Mouse (Mus musculus) limb, embryonic 13.5 days (tissue): Measurements from ENCODE around the gene Gm11634. TPM values are rescaled to one million over a fixed set of nuclear protein-coding genes. Genes with fewer than 3 reads are reported as not detected.

Experiments used
- ATAC-seq: fragments of 200-750 bp; cut with Nextera tagmentation; 2 replicates; pipeline ENCODE4 v1.8.0; 2017; ENCODE audit warnings: low read depth, moderate number of reproducible peaks, moderate TSS enrichment; ENCODE audit not compliant: low FRiP score
- H3K27ac ChIP-seq: fragments of 300-500 bp; sonication (generic); 2 replicates; pipeline ENCODE4 v1.5.1; 2015; ENCODE audit warnings: inconsistent platforms, mild to moderate bottlenecking, moderate library complexity
- H3K27me3 ChIP-seq: fragments of 300-500 bp; sonication (generic); 2 replicates; pipeline ENCODE4 v1.6.1; 2015; ENCODE audit warnings: mild to moderate bottlenecking, inconsistent platforms
- H3K36me3 ChIP-seq: fragments of 300-500 bp; sonication (generic); 2 replicates; pipeline ENCODE4 v1.6.1; 2015; ENCODE audit warnings: inconsistent platforms, mild to moderate bottlenecking, moderate library complexity
- H3K4me1 ChIP-seq: fragments of 300-500 bp; sonication (generic); 2 replicates; pipeline ENCODE4 v1.6.1; 2015; ENCODE audit warnings: inconsistent platforms
- H3K4me2 ChIP-seq: fragments of 300-500 bp; sonication (generic); replicated peaks from 2 replicates; pipeline ENCODE4 v1.6.1; 2015; ENCODE audit warnings: inconsistent platforms, mild to moderate bottlenecking, moderate library complexity
- H3K4me3 ChIP-seq: fragments of 300-500 bp; sonication (generic); 2 replicates; pipeline ENCODE4 v1.5.1; 2015; ENCODE audit warnings: moderate library complexity, mild to moderate bottlenecking, inconsistent platforms
- H3K9ac ChIP-seq: fragments of 300-500 bp; sonication (generic); 2 replicates; pipeline ENCODE4 v1.6.1; 2015; ENCODE audit warnings: mild to moderate bottlenecking, inconsistent platforms
- H3K9me3 ChIP-seq: fragments of 300-500 bp; sonication (generic); 2 replicates; pipeline ENCODE4 v1.6.1; 2016; ENCODE audit warnings: inconsistent platforms
- WGBS: fragments of 180-500 bp; shearing (Covaris S2); methylation state at CpG from one replicate; pipeline ENCODE4 v1.1.7; 2015; 5-methylcytosine and 5-hydroxymethylcytosine counted together
- polyA plus RNA-seq: library from polyadenylated mRNA; unstranded; fragments of >200 nt; fragmentation: Nextera tagmentation; extraction: Ambion mirVana; gene quantifications from 2 replicates; pipeline ENCODE4 v1.2.1, GENCODE M21; 2015

The Gm11634 gene
- polyA plus RNA-seq, 1 experiment from 2014 or later: not detected

DNA sequence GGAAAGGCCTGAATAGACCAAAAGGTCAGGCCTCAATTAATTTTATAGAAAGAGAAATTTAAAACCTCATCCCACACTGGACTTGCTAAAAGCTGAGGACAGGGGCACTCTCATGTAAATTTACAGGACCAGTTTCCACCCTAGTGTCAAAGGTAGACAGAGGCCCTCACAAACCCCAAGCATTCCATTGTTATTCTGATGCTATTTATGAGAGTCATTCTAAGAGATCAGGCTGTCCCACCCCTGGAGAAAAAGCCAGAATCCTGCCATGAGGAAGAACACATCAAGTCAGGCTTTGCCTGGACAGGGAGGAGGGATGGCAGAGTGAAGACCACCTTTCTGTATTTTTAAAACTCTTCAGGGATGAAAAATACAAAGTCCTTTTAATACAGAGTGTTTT is 50.5 kb downstream of the Gm11634 start:
- H3K27me3 ChIP-seq: no peaks in the 10 kb centered on the region
- peaks cover 12% of the 10 kb centered on the region for H3K4me1 ChIP-seq
- no peak overlapping the region for H3K4me3 ChIP-seq
- ATAC-seq: no peak
- H3K9ac ChIP-seq: no peak overlapping the region
- H3K27ac ChIP-seq: no peak overlapping the region
- H3K9me3 ChIP-seq: no peaks in the 10 kb centered on the region
- no peak overlapping the region for H3K4me2 ChIP-seq
- H3K36me3 ChIP-seq: peaks cover 15% of the 10 kb centered on the region

DNA sequence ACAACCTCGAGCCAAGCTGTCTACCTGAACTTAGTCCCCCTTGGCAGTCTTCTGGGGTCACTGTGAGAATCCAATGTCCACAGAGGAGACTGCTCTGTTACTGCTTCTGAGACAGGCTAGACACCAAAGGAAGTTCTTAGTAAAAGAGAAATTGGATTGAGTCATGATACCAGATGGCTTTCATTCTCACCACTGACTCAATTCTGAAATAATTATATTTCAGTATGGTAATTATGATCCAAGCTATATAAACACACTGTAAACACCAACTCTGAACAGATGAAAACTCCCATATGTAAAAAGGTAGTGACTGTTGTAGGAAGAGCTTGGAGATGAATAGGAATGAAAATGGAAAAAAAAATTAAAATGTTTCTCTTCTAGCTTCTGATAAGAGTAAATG is 54.9 kb downstream of the Gm11634 start:
- Histone ChIP-seq H3K4me2 (no peak overlapping the region), H3K9me3 (no peaks in the 10 kb centered on the region), H3K4me1 (no peaks in the 10 kb centered on the region), H3K36me3 (peaks cover 28% of the 10 kb centered on the region), H3K27me3 (no peaks in the 10 kb centered on the region), H3K27ac (no peak overlapping the region), H3K9ac (no peak overlapping the region), H3K4me3 (no peak overlapping the region)
- no peak for ATAC-seq
- WGBS: 68% methylated on average over 1 of the region's 1 CpGs

Other genes starting within 250 kb of the Gm11634 start
- not detected in 2 replicates for gene G6pc, start 231.7 kb downstream of the Gm11634 start, polyA plus RNA-seq
- gene Aarsd1, start 181.6 kb downstream of the Gm11634 start, polyA plus RNA-seq: 79.5 and 84.5 TPM in 2 replicates
- gene Gm27029, start 174.5 kb downstream of the Gm11634 start, polyA plus RNA-seq: 11.5 and 12.6 TPM in 2 replicates
- 19.3 and 21.3 TPM in 2 replicates for gene Rundc1, start 174.2 kb downstream of the Gm11634 start, polyA plus RNA-seq
- gene Ptges3l, start 173.9 kb downstream of the Gm11634 start, polyA plus RNA-seq: 15.3 and 15.7 TPM in 2 replicates
- gene Rpl27, start 157.0 kb downstream of the Gm11634 start, polyA plus RNA-seq: 328 and 347 TPM in 2 replicates
- gene Ifi35, start 150.8 kb downstream of the Gm11634 start, polyA plus RNA-seq: 8.3 and 9.5 TPM in 2 replicates
- 10.0 and 12.0 TPM in 2 replicates for gene Rnd2, start 134.3 kb downstream of the Gm11634 start, polyA plus RNA-seq
- gene Vat1, start 133.0 kb downstream of the Gm11634 start, polyA plus RNA-seq: 35.7 and 39.7 TPM in 2 replicates
- gene Brca1, start 47.3 kb downstream of the Gm11634 start, polyA plus RNA-seq: 12.1 and 13.6 TPM in 2 replicates
- 70.9 and 78.1 TPM in 2 replicates for gene Nbr1, start 47.1 kb downstream of the Gm11634 start, polyA plus RNA-seq
- 3.2 and 3.6 TPM in 2 replicates for gene Tmem106a, start 17.0 kb downstream of the Gm11634 start, polyA plus RNA-seq
- gene Rdm1, start 27.9 kb upstream of the Gm11634 start, polyA plus RNA-seq: 42.6 and 47.4 TPM in 2 replicates
- 2.0 and 2.2 TPM in 2 replicates for gene Arl4d, start 66.3 kb upstream of the Gm11634 start, polyA plus RNA-seq
- gene Dhx8, start 133.7 kb upstream of the Gm11634 start, polyA plus RNA-seq: 47.4 and 47.9 TPM in 2 replicates
- gene Etv4, start 186.1 kb upstream of the Gm11634 start, polyA plus RNA-seq: 15.6 and 17.9 TPM in 2 replicates